Mouse (Mus musculus) granulocyte monocyte progenitor cell, adult 5-6 weeks (primary cell): ENCODE measurements around the gene Ints3. TPM values are rescaled to one million over a fixed set of nuclear protein-coding genes. Genes with fewer than 3 reads are reported as not detected.

ENCODE experiments used
- ATAC-seq: replicated peaks from 2 replicates; pipeline ENCODE4 v1.8.0; 2016; ENCODE audit warnings: mild to moderate bottlenecking, moderate TSS enrichment, inconsistent platforms; ENCODE audit not compliant: poor library complexity, severe bottlenecking
- total RNA-seq, 2 experiments: library from RNA; stranded (forward) in 1 of 2; stranded (reverse) in 1 of 2; fragments of 200-712, 200-1000 nt in 1 of 2; fragments of >200 nt in 1 of 2; fragmentation: Nextera tagmentation in 1 of 2; gene quantifications; 2 replicates each; pipeline ENCODE4 v1.2.3; 2014 to 2017

Ints3 gene
- total RNA-seq (2014; fragmentation: Nextera tagmentation) (29.3 and 47.1 TPM in 2 replicates), total RNA-seq (2017) (18.4 and 25.9 TPM in 2 replicates)

- peak; percentile 95 for ATAC-seq
These were observed at the start of gene Ints3 for GRCm38 (mm10) chr3:90433381-90434020. Gene Ints3, minus strand, starts transcription at chr3:90433622.

DNA sequence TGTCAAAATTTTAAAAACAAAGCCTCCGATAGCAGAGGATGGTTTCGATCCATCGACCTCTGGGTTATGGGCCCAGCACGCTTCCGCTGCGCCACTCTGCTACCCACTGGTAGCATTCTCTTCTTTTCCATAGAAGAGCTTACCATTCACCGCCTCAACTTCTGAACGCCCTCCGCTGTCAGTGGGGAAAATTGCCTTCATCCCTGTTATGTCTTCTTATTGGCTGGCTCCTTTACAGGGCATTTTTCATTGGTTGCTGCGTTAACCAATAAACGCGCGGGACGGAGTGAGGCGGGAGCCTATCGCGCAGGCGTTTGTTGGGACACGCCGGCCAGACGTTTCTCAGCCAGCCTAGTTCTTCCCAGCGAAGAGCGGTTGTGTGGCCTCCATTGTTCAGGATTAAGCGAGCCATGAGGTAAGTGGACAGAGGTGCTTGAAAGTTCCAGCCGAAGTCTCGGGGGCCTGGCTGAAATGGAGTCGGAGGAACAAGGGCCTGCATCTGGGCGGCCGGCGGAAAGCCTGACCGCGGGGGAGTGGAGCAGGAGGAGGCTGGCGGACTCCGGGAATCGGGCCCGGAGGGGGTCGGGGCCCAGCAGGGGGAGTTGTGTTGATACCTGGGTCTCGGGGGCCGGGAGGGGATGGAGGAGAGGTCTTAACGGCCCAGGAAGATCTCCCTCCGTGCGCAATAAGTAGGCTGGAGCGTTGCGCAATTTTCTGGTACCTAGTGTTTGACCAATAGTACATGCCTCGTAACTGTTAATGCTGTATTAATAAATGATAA, 42.6 kb upstream of the Ints3 start, which contains the start of gene Ilf2:
Ilf2 (plus strand) TSS at position 296 of the 781 bp plus-strand sequence.
- peak; percentile 96 for ATAC-seq

DNA sequence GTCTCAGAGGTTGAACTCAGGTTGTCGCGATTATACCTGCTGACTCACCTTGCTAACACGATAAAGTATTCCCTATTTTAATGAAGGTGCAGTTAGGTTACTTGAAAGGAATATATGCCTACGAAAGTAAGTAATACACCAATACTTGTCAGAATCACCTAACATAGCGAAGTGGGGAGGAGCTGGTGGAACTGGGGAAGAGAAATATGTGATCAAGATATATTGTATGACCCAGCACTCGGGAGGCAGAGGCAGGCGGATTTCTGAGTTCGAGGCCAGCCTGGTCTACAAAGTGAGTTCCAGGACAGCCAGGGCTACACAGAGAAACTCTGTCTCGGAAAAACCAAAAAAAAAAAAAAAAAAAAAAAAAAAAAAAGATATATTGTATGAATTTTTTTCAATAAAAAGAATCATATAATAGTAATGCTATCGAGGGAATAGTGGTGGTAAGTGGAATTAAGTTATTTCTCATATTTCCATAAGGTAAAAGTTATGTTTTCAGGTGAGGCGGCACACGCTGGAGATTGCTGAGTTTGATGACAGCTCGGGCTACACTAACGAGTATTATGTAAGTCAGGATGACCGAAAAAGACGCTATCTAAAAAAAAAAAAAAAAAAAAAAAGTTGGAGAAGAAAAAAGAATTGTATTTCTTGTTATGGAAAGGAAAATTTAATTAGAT, 41.9 kb upstream of the Ints3 start:
- peak; percentile 10 for ATAC-seq

DNA sequence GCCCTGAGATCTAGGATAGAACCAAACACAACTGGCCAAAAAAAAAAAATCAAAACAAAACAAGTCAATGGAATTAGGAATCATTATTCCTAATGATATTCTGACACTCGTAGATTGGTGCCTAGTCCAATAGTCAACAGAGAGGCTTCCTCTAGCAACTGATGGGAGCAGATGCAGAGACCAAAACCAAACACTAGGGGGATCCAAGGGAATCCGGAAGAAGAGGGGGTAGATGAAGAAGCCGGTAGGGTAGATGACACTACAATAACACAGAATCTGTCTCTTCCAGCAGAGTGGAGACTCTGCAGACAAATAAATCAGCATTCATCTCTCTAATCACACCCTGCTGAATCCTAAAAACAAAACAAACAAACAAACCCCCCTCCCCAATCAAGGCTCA, 38.8 kb upstream of the Ints3 start:
- peak; percentile 40; the same call in 1 of the 2 replicates for ATAC-seq

DNA sequence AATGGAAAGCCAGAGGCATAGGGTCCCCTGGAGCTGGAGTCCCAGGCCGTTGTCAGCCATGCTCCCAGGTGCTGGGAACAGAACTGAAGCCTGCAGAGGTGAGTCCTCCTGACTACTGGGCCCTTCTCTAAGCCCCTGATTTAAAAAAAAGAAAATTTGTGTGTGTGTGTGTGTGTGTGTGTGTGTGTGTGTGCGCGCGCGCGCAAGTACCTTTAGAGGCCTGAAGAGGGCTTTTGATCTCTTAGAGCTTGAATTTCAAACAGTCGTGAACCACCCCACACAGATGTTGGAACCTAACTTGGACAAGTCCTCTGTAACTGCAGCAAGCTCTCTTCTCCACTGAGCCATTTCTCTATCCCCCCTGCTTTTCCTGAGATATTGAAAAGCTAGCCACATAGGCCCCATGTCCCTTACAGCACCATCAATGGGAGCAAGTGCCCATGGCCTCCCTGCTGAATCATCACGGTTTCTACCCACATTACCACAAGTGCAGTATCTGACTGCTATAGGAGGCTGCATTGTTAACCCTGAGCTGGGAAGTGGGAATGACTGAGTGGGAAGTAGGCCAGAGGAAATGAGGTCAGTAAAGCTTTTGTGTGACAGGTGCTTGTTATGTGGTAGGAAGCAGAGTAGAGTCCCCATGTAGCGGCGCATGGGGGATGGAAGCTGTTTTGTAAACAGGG, 34.3 kb upstream of the Ints3 start:
- no peak for ATAC-seq

GRCm38 (mm10) chr3:90466311-90466766, 32.9 kb upstream of the Ints3 start:
- ATAC-seq, result peak; percentile 60

- ATAC-seq, result 0 out of 2 replicates have a peak, but pooled peaks have one; percentile 17
These were observed 32.4 kb upstream of the Ints3 start, which contains the start of gene Npr1 for GRCm38 (mm10) chr3:90465686-90466310. Gene Npr1, minus strand, starts transcription at chr3:90465866.

DNA sequence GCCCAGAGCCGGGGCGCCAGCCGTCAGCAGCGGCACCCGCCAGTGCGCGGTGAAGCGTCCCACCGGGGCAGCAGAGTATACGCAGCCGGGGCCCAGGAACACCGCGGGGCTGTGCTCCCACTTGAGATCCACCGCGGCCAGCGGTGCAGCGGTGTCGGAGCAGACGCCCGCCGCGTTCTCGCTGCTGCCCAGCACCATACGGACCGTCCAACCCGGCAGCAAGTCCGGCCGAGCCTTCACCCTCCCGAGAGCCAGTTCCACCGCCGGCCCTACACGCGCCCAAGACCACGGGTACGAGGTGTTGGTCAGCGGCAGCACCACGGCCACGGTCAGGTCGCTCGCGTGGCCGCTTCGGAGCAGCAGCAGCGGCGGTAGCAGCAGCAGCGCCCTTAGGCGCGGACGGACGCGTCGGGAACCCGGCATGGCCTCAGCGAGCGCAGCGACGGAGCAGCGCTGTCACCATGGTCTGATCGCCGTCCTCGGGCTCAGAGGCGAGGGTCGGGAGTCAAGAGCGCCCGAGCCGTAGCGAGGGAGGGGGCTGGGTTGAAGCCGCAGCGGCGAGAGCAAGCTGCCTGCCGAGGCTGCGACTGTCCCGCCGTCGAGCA, 31.8 kb upstream of the Ints3 start:
- ATAC-seq, result peak; percentile 24; the same call in 1 of the 2 replicates

- ATAC-seq, result peak; percentile 52
These were observed 31.2 kb upstream of the Ints3 start for GRCm38 (mm10) chr3:90464552-90465080.

GRCm38 (mm10) chr3:90462579-90462978, 29.2 kb upstream of the Ints3 start:
- no peak for ATAC-seq

GRCm38 (mm10) chr3:90461935-90462334, 28.5 kb upstream of the Ints3 start:
- no peak for ATAC-seq

- no peak for ATAC-seq
These were observed 26.9 kb upstream of the Ints3 start for GRCm38 (mm10) chr3:90460315-90460714.

- ATAC-seq, result no peak
These were observed 26.3 kb upstream of the Ints3 start for GRCm38 (mm10) chr3:90459727-90460126.

DNA sequence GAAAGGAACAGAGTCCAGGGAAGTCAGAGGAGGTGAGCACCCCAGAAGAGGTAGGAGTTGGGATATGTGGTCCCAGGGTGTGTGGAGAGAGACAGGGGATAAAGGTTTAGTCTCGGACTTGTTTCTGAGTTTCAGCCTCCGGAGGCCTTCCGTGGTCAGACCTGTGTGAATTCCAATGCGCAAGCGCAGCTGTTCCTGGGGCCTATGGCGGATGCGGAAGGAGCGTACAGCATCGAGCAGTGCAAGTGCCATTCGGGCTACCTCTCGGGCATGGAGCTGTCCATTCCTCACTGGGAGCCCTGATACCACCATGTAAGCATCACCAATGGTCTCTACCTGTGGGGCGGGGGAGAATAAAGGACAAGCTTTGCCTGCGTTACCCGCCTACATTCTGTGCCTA, 21.5 kb upstream of the Ints3 start:
- ATAC-seq, result no peak

DNA sequence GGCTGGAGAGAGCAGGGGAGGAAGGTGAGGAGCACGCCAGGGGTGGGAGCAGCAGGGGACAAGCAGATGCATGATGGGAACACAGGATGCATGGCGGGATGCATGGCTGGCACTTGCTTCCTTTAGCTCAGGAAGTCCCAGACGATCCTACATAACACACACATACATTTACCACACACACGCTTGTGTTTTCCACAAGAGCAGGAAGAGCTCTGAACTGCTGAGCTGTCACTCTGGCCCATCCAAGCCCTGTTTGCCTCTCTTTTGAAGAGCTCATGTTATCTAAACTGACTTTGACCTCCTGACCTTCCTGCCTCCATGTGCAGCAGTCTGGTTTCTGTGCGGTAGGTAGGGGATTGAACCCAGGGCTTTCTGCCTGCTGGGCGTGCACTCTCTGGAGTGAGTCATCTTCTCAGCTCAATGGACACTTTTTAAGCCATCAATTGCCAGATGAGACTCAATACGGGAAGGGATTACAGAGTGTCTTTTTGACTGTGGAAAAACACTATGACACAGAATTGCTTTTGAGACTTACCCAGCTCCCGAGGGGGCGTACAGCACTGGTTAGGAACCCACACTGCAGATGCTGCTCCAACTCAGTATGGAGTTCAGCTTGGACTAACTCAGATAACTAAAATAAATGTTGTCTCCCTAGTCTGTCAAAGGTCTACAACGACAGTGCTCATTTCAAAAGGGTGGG, 18.1 kb upstream of the Ints3 start:
- ATAC-seq, result no peak

GRCm38 (mm10) chr3:90450874-90451273, 17.5 kb upstream of the Ints3 start:
- no peak for ATAC-seq

DNA sequence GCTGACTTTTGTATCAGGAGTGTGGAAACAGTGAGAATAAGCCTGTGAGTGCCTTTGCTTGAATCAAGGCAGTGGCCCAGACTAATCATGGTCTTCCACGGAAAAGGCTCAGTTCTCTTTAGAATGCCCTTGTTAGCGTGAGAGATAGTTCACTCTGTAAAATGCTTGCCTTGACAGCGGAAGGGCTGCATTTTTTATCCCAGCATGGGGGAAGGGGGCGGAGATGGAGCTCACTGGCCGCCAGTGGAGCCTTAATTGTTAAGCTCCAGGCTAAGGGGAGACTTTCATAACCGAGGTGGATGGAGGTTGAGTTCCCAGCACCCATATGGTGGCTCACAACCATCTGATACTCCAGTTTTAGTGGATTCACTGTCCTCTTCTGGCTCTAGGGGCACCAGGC, 15.2 kb upstream of the Ints3 start:
- no peak for ATAC-seq

GRCm38 (mm10) chr3:90447123-90447494, 13.7 kb upstream of the Ints3 start:
- no peak for ATAC-seq
